Comparison of ENCODE assay signal across 7 mouse cellular contexts in genomic region chr13:64420847-64421246, GRCm38 (mm10).
"Had no signal": no experiment of that assay in that cellular context is flagged by ENCODE, and none has a peak within 500 bp of the region (broad histone marks: within the 10 kb centered on the region; RNA-seq: fewer than 3 reads in every experiment).

No protein-coding gene starts in this region.

- DNase-seq: liver, postnatal 0 days; lung, adult 2 months; lung, postnatal 14 days; lung, postnatal 36 days; right cerebral cortex, postnatal 14 days; thymus, postnatal 25 days; thymus, postnatal 4 days had no signal
